Mouse (Mus musculus) heart, embryonic 14.5 days (tissue): ENCODE data around the gene Gprc5b. TPM values are rescaled to one million over a fixed set of nuclear protein-coding genes. Genes with fewer than 3 reads are reported as not detected.

Experiments
- ATAC-seq: fragments of 200-750 bp; cut with Nextera tagmentation; 2 replicates; pipeline ENCODE4 v1.8.0; 2017; ENCODE audit warnings: low read depth, moderate TSS enrichment; ENCODE audit not compliant: insufficient number of reproducible peaks, insufficient read depth, low FRiP score
- H3K27ac ChIP-seq, 2 experiments: fragments of 200-500 bp in 1 of 2; fragments of 300-500 bp in 1 of 2; sonication (generic) in 1 of 2; replicated peaks in 1 of 2; 2 replicates each; pipeline ENCODE4 v1.5.1; 2012 to 2014; ENCODE audit warnings: low read depth in 2 of 2, low read length in 2 of 2, control low read depth in 1 of 2, mild to moderate bottlenecking in 1 of 2, mixed read lengths in 1 of 2; ENCODE audit not compliant: control insufficient read depth in 1 of 2, insufficient read depth in 1 of 2
- H3K27me3 ChIP-seq: fragments of 300-500 bp; sonication (generic); 2 replicates; pipeline ENCODE4 v1.6.1; 2014; ENCODE audit warnings: mild to moderate bottlenecking, low read length, control low read depth; ENCODE audit not compliant: control insufficient read depth, insufficient read depth
- H3K36me3 ChIP-seq: fragments of 300-500 bp; sonication (generic); 2 replicates; pipeline ENCODE4 v1.6.1; 2014; ENCODE audit warnings: mild to moderate bottlenecking, control low read depth, low read length, mixed read lengths; ENCODE audit not compliant: control insufficient read depth, insufficient read depth
- H3K4me1 ChIP-seq, 2 experiments: fragments of 200-500 bp in 1 of 2; fragments of 300-500 bp in 1 of 2; sonication (generic) in 1 of 2; 2 replicates each; pipeline ENCODE4 v1.6.1; 2012 to 2014; ENCODE audit warnings: low read length in 2 of 2, control low read depth in 1 of 2, mixed read lengths in 1 of 2; ENCODE audit not compliant: control insufficient read depth in 2 of 2, insufficient read depth in 2 of 2
- H3K4me2 ChIP-seq: fragments of 300-500 bp; sonication (generic); 2 replicates; pipeline ENCODE4 v1.6.1; 2014; ENCODE audit warnings: mild to moderate bottlenecking, low read length
- H3K4me3 ChIP-seq, 2 experiments: fragments of 200-500 bp in 1 of 2; fragments of 300-500 bp in 1 of 2; sonication (generic) in 1 of 2; 2 replicates each; pipeline ENCODE4 v1.5.1; 2012 to 2014; ENCODE audit warnings: low read length in 2 of 2, mild to moderate bottlenecking in 2 of 2, control low read depth in 1 of 2, low read depth in 1 of 2, moderate library complexity in 1 of 2; ENCODE audit not compliant: control insufficient read depth in 1 of 2, insufficient read depth in 1 of 2
- H3K9ac ChIP-seq: fragments of 300-500 bp; sonication (generic); 2 replicates; pipeline ENCODE4 v1.6.1; 2014; ENCODE audit warnings: mild to moderate bottlenecking, low read length
- H3K9me3 ChIP-seq: fragments of 300-500 bp; sonication (generic); 2 replicates; pipeline ENCODE4 v1.6.1; 2016; ENCODE audit warnings: low read length, control low read depth; ENCODE audit not compliant: control insufficient read depth
- WGBS: fragments of 180-500 bp; shearing (Covaris S2); extraction: QIAGEN DNeasy Blood & Tissue Kit; methylation state at CpG from one replicate; pipeline ENCODE4 v1.1.7; 2014; 5-methylcytosine and 5-hydroxymethylcytosine counted together
- polyA plus RNA-seq: library from polyadenylated mRNA; unstranded; fragments of >200 nt; fragmentation: Nextera tagmentation; extraction: Ambion mirVana; gene quantifications from 2 replicates; pipeline ENCODE4 v1.2.1, GENCODE M21; 2014

Gprc5b gene
- polyA plus RNA-seq, 1 experiment from 2014 or later: 9.0 TPM

DNA sequence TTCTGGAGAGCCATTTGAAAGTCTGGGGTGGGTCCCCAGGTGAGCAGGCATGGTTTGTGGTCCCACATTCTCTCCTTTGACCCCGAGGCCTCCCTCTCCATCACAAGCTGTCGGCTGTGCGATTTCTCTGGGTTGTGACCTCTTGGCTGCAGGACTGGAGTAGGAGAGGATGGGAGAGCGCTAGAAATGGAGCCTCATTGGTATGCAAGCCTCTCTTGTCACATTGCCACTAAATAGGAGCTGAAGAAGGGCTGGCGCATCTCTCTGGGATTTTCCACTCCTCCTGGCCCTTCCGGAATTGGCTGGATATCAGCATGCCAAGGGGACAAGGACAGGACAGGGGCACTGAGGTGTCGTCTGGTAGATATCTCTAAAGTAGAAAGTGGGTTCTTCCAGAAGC, 29.8 kb downstream of the Gprc5b start:
- ATAC-seq: no peak
- no peak overlapping the region for H3K4me3 ChIP-seq
- H3K27ac ChIP-seq: no peak overlapping the region
- H3K9me3 ChIP-seq: no peaks in the 10 kb centered on the region
- H3K4me2 ChIP-seq: no peak overlapping the region
- no peaks in the 10 kb centered on the region for H3K27me3 ChIP-seq
- WGBS: 20% methylated on average over 7 of the region's 7 CpGs
- H3K36me3 ChIP-seq: no peaks in the 10 kb centered on the region
- no peak overlapping the region for H3K9ac ChIP-seq
- H3K4me1 ChIP-seq: peaks cover 2 to 6% of the 10 kb centered on the region in 2 experiments; a peak in 2 of 4 replicates

DNA sequence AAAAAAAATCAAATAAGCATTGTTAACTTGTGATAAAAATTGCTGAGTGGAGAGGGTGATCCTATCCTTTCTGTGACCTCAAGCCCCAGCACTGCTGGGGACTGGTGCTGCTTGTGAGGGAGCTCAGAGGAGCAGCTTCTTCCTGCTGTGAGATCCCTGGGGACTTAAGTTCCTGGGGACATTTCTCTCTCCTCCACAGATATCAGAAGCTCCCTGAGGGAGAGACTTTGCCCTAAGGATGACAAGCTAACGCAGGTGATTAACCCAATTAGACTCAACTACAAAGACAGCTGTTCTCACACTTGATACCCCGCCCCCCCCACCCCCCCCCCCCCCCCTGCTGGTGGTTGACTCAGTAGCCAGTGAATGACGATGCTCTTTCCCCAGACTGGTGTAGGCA, 30.2 kb downstream of the Gprc5b start:
- Histone ChIP-seq H3K36me3 (no peaks in the 10 kb centered on the region), H3K9me3 (no peaks in the 10 kb centered on the region), H3K9ac (no peak overlapping the region), H3K27me3 (no peaks in the 10 kb centered on the region), H3K27ac (no peak overlapping the region), H3K4me3 (no peak overlapping the region), H3K4me1 (peaks cover 4 to 7% of the 10 kb centered on the region in 2 experiments; a peak in 3 of 4 replicates), H3K4me2 (no peak overlapping the region)
- 2% methylated on average over 3 of the region's 3 CpGs for WGBS
- ATAC-seq: no peak

- Histone ChIP-seq H3K4me2 (peak overlapping the region; percentile 25; the same call in 1 of the 2 replicates), H3K4me3 (no peak overlapping the region), H3K9me3 (no peaks in the 10 kb centered on the region), H3K9ac (0 out of 2 replicates have a peak overlapping the region, but pooled peaks have one; percentile 21), H3K27ac (peak overlapping the region; percentile 21 to 31; a peak in 2 of 4 replicates), H3K27me3 (no peaks in the 10 kb centered on the region), H3K4me1 (peaks cover 10 to 19% of the 10 kb centered on the region in 2 experiments), H3K36me3 (no peaks in the 10 kb centered on the region)
- ATAC-seq: no peak
- WGBS: 47% methylated on average over 7 of the region's 7 CpGs
Observed at GRCm38 (mm10) chr7:118959209-118959608, 35.8 kb downstream of the Gprc5b start.

DNA sequence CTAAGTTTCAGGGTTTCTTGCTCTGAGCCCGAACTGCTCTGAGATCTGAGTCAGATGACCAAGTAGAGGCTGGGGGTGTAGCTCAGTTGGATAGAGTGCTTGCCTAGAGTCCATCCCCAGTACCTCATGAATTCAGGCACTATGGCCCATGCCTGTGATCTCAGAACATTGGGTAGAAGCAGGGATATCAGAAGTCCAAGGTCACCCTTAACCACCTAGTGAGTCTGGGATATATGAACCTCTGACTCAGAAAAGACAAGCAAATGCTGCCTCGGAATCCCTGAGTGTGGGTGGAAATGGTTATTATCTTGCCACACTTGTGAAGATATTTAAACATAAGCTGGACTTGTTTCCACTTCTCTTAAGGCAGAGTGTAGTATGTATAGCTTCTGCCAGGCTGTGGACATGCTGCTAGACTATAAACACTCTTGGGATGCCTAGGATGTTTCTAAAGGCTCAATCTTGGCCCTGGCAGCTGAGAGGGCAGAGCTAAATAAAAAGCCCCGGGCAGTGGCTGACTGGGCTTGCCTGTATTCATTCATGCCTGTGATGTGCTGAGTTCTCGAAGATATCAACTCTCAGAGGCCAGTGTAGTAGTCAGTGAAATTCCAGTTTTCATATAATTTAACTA, 38.3 kb downstream of the Gprc5b start:
- Histone ChIP-seq H3K9ac (no peak overlapping the region), H3K9me3 (no peaks in the 10 kb centered on the region), H3K4me3 (no peak overlapping the region), H3K4me1 (peaks cover 16 to 32% of the 10 kb centered on the region in 2 experiments), H3K27ac (peak overlapping the region; percentile 67 to 71), H3K27me3 (no peaks in the 10 kb centered on the region), H3K36me3 (no peaks in the 10 kb centered on the region), H3K4me2 (no peak overlapping the region)
- peak; percentile 63; the same call in 1 of the 2 replicates for ATAC-seq
- WGBS: 39% methylated on average over 4 of the region's 4 CpGs

- 73% methylated on average over 1 of the region's 1 CpGs for WGBS
- Histone ChIP-seq H3K4me3 (no peak overlapping the region), H3K4me1 (peaks cover 16 to 33% of the 10 kb centered on the region in 2 experiments), H3K27me3 (no peaks in the 10 kb centered on the region), H3K9me3 (no peaks in the 10 kb centered on the region), H3K4me2 (no peak overlapping the region), H3K27ac (no peak overlapping the region), H3K9ac (no peak overlapping the region), H3K36me3 (no peaks in the 10 kb centered on the region)
- ATAC-seq: no peak
Observed at GRCm38 (mm10) chr7:118954968-118955367, 40.0 kb downstream of the Gprc5b start.

DNA sequence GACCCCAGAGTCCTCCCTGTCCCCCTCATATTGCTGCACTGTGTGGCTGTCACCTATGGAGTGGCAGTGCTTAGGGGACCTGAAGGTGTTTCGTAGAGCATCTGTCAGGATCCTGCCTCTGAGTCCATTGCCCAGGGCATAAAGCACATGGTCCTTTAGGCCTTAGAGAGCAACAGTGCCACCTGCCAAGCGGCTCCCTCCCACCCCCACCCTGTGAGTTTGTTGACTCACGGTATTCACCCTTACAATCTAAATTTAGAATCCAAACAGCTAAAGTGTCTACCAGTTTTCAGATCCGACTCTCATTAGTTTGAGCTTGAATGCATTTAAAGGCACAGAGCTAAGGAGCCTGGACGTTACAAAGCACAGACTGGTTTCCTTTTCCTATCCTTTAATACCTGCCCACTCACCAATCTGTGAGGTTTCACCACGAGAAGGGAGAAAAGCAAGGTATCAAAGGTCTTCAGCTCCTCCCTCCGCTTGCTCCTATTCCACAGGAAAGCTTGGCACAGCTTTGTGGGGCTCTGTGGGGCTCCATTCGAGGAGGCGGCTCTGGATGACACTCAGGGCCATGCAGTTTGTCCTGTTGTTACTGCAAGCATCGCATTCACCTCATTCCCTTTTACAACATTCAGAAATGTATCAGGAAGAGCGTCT, 41.3 kb downstream of the Gprc5b start:
- H3K9ac ChIP-seq: no peak overlapping the region
- no peak overlapping the region for H3K4me3 ChIP-seq
- H3K9me3 ChIP-seq: no peaks in the 10 kb centered on the region
- no peak for ATAC-seq
- no peak overlapping the region for H3K4me2 ChIP-seq
- WGBS: 55% methylated on average over 11 of the region's 11 CpGs
- peak overlapping the region in 1 of 2 experiments; percentile 13; a peak in 1 of 4 replicates for H3K27ac ChIP-seq
- H3K27me3 ChIP-seq: no peaks in the 10 kb centered on the region
- no peaks in the 10 kb centered on the region for H3K36me3 ChIP-seq
- peaks cover 11 to 27% of the 10 kb centered on the region in 2 experiments for H3K4me1 ChIP-seq

DNA sequence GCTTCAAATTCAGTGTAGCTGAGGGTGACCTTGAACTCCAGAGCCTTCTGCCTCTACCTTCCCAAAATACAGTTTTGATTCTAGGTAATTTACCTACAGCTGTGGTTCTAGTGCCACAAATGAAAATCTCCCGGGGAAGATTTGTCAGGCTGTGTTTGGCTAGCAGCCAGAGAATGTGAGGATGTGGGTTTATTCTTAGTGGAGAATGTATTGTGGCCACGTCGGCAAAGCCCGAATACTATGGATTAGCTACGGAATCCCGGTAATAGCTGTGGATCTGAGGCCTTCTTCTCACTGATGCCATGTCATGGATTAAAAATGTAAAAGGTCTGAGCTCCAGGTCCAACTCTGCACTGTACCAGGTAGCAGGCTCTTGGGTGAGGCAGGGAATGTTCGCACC, 45.3 kb downstream of the Gprc5b start:
- Histone ChIP-seq H3K9me3 (no peaks in the 10 kb centered on the region), H3K27me3 (no peaks in the 10 kb centered on the region), H3K36me3 (no peaks in the 10 kb centered on the region), H3K9ac (no peak overlapping the region), H3K4me1 (peaks cover 9 to 19% of the 10 kb centered on the region in 2 experiments), H3K4me2 (no peak overlapping the region), H3K27ac (no peak overlapping the region), H3K4me3 (no peak overlapping the region)
- WGBS: 25% methylated on average over 7 of the region's 7 CpGs
- no peak for ATAC-seq
